Mouse (Mus musculus): ENCODE data around the gene Tmem47.

Tmem47 gene

GRCm38 (mm10) chrX:81070210-81070803, at the start of gene Tmem47:
Gene Tmem47 (plus strand): TSS chrX:81070698.
- in situ Hi-C loops (cut with MboI, MseI) = no loop called here

GRCm38 (mm10) chrX:81070804-81071461, 435 bp downstream of the Tmem47 start:
- in situ Hi-C loops (cut with MboI, MseI) = no loop called here

GRCm38 (mm10) chrX:81071746-81072640, 1.5 kb downstream of the Tmem47 start:
- in situ Hi-C loops (cut with MboI, MseI) = no loop called here

DNA sequence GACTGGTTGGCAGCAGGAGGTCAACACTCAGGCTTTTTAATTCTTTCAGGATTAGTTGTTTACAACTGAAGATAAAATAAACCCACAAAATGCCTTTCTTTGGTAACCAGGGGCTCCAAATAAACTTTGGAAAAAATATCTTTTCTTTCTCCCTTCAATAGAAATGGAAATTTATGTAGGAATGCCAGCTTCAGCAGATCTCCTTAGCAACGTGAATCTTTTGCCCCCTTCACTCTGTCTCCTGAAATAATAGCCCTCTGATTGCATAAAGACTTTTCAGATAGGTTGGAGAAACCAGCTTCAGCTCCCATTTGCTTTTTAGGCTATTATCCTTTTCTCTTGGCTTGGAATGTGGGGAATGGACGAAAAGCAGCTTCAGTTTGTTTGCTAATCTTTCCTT, 2.2 kb downstream of the Tmem47 start:
- in situ Hi-C loops (cut with MboI, MseI) = no loop called here

- in situ Hi-C loops (cut with MboI, MseI) = no loop called here
Observed at GRCm38 (mm10) chrX:81073834-81074233, 3.3 kb downstream of the Tmem47 start.

- in situ Hi-C loops (cut with MboI, MseI) = no loop called here
Observed at GRCm38 (mm10) chrX:81078522-81078921, 8.0 kb downstream of the Tmem47 start.

DNA sequence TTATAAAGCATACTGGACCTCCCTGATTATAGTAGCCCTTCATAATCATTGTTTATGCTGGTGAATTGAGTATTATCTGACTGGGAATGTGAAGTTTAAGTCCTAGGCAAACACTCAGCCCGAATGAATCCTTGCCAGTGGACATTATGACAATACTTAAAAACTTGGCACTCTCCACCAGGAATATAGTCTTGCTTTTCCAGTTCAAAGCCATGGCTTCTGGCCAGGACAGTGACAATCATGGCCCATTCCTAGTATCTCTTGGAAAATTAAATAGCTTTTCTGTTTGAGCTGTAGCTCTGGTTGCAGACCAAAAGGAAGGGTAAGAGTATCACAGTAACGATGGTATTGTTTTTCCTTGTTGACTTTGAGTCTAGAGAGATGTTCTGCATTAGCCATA, 10.5 kb downstream of the Tmem47 start:
- in situ Hi-C loops (cut with MboI, MseI) = no loop called here

DNA sequence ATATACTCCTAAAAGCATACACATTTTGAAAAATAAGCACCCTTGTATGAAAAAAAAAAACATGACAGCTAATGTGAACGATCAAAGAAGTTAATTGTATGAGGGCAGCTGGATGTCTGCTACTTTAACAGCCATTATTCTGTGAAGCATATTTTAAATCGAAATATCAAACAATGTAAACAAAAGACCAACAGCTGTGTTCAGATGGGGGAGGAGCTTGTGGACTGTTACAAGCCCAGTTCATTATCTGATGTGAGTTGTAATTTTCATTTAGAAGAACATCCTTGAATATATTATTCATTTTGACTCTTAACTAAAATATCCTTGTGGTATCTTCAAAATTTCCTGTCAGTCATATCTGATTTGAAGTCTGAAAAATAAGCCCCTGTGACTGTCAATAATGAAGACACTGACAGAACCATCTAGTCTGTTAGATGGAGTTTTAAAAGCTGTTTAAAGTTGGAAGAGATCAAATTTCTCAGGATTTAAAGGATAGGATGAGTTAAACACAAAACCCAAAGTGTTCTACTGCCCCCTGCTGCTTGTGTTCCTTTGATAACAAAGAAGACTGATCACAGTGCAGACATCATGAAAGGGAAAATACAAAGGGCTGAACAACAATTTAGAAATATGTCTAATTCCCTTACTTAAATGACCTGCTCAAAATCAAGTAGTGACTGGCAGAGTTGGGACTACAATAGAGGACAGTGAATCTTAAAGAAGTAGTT, 14.7 kb downstream of the Tmem47 start:
- in situ Hi-C loops (cut with MboI, MseI) = no loop called here

DNA sequence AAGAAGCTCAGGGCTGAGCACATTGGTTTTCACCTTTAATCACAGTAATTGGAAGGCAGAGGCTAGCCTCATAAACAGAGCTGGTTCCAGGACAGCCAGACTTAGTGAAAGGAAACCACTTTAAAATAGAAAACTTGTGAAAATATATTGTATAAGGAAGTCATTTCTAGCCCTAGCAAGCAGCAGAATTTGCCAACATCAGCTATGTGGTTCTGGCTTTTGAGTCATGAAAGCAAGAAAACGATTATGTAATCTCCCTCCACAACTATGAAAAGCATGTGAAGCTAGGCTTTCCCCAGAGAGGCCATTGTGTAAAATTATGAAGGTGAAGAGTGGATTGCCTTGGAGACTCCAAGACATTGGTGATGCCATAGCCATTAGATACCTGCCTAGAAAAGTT, 76.9 kb downstream of the Tmem47 start:
- in situ Hi-C loops (cut with MboI, MseI) = no loop called here

Data from regulatory T cell (primary cell).